Comparison of ENCODE assay signal across 9 mouse cellular contexts in genomic region chr10:92242714-92243440, GRCm38 (mm10).
DNase-seq lines count a peak whose midpoint lies in the region; ATAC-seq and TF ChIP-seq lines count a peak whose summit lies in the region.
"Had no signal": no experiment of that assay in that cellular context is flagged by ENCODE, and none has a peak within 500 bp of the region (broad histone marks: within the 10 kb centered on the region; RNA-seq: fewer than 3 reads in every experiment).

No protein-coding gene starts in this region.

- no peak overlapping the region for H3K4me2 ChIP-seq in hindbrain, embryonic 13.5 days
- H3K4me2 ChIP-seq in midbrain, embryonic 15.5 days = no peak overlapping the region
- H3K4me2 ChIP-seq in stomach, postnatal 0 days (replicated peaks; ENCODE audit: low read depth) = no peak overlapping the region
- H3K4me2 ChIP-seq: limb, embryonic 12.5 days had no signal

- no peak overlapping the region for H3K4me3 ChIP-seq in hindbrain, embryonic 13.5 days
- H3K4me3 ChIP-seq in midbrain, embryonic 15.5 days = no peak overlapping the region
- no peak overlapping the region for H3K4me3 ChIP-seq in stomach, postnatal 0 days (ENCODE audit: low read depth, low read length)
- H3K4me3 ChIP-seq: limb, embryonic 12.5 days had no signal

- no peaks in the 10 kb centered on the region for H3K36me3 ChIP-seq in hindbrain, embryonic 13.5 days
- H3K36me3 ChIP-seq in midbrain, embryonic 15.5 days (replicated peaks) = no peaks in the 10 kb centered on the region
- no peaks in the 10 kb centered on the region for H3K36me3 ChIP-seq in stomach, postnatal 0 days (ENCODE audit: control insufficient read depth, insufficient read depth, low read length)
- H3K36me3 ChIP-seq: limb, embryonic 12.5 days had no signal

- H3K4me1 ChIP-seq in hindbrain, embryonic 13.5 days (replicated peaks) = peaks cover 24% of the 10 kb centered on the region
- peaks cover 17% of the 10 kb centered on the region for H3K4me1 ChIP-seq in midbrain, embryonic 15.5 days
- H3K4me1 ChIP-seq in stomach, postnatal 0 days (replicated peaks; ENCODE audit: control insufficient read depth, insufficient read depth) = no peaks in the 10 kb centered on the region

- 31% methylated on average over 11 of the region's 11 CpGs for WGBS in hindbrain, embryonic 13.5 days
- WGBS in midbrain, embryonic 15.5 days = 14% methylated on average over 11 of the region's 11 CpGs
- 59% methylated on average over 11 of the region's 11 CpGs for WGBS in stomach, postnatal 0 days

- 0 out of 2 replicates have a peak overlapping the region, but pooled peaks have one; percentile 24 for H3K27ac ChIP-seq in hindbrain, embryonic 13.5 days
- H3K27ac ChIP-seq in midbrain, embryonic 15.5 days = 0 out of 2 replicates have a peak overlapping the region, but pooled peaks have one; percentile 40
- H3K27ac ChIP-seq in stomach, postnatal 0 days (replicated peaks) = no peak overlapping the region
- H3K27ac ChIP-seq: limb, embryonic 12.5 days had no signal

- no peak for TF ChIP-seq EP300 in stomach, postnatal 0 days (optimal IDR thresholded peaks at IDR 0.05)

- peak; percentile 80 for ATAC-seq in hindbrain, embryonic 13.5 days (ENCODE audit: low FRiP score)
- peak; percentile 77 for ATAC-seq in midbrain, embryonic 15.5 days (replicated peaks)
- no peak for ATAC-seq in stomach, postnatal 0 days (ENCODE audit: low FRiP score, low TSS enrichment)

- no peaks in the 10 kb centered on the region for H3K27me3 ChIP-seq in hindbrain, embryonic 13.5 days
- H3K27me3 ChIP-seq in midbrain, embryonic 15.5 days (replicated peaks) = no peaks in the 10 kb centered on the region
- H3K27me3 ChIP-seq in stomach, postnatal 0 days (ENCODE audit: control insufficient read depth, insufficient read depth, low read length) = no peaks in the 10 kb centered on the region
- H3K27me3 ChIP-seq: limb, embryonic 12.5 days had no signal

- no peaks in the 10 kb centered on the region for H3K9me3 ChIP-seq in hindbrain, embryonic 13.5 days
- H3K9me3 ChIP-seq in midbrain, embryonic 15.5 days = no peaks in the 10 kb centered on the region
- H3K9me3 ChIP-seq in stomach, postnatal 0 days (ENCODE audit: control insufficient read depth, low read length) = no peaks in the 10 kb centered on the region
- H3K9me3 ChIP-seq: limb, embryonic 12.5 days had no signal

- DNase-seq in layer of hippocampus, adult 9-11 months = peak; percentile 7
- DNase-seq in layer of hippocampus, postnatal 36 days = no peak
- peak; percentile 70 to 73 for DNase-seq in cerebellum, postnatal 14 days
- DNase-seq in stomach, postnatal 0 days (ENCODE audit: low spot score) = no peak
- DNase-seq in adipocyte (ENCODE audit: low spot score) = no peak
- no peak for DNase-seq in urinary bladder, postnatal 10 days (ENCODE audit: low spot score)

- H3K9ac ChIP-seq in hindbrain, embryonic 13.5 days = no peak overlapping the region
- H3K9ac ChIP-seq in midbrain, embryonic 15.5 days = no peak overlapping the region
- no peak overlapping the region for H3K9ac ChIP-seq in stomach, postnatal 0 days (ENCODE audit: low read length)
- H3K9ac ChIP-seq: limb, embryonic 12.5 days had no signal

- no peak for TF ChIP-seq CTCF in stomach, postnatal 0 days (IDR thresholded peaks at IDR 0.05; ENCODE audit: low read depth)

Comparison
In these comparisons a context has a peak if more than half of its experiments do, and no peak if none do; other contexts are left out.
1. DNase-seq: peak in layer of hippocampus, adult 9-11 months (single experiment) and cerebellum, postnatal 14 days (2 of 2); none in layer of hippocampus, postnatal 36 days (0 of 2), stomach, postnatal 0 days (single experiment), adipocyte (single experiment) and urinary bladder, postnatal 10 days (single experiment).